Mouse (Mus musculus): ENCODE results near the gene Tarbp2. TPM values are rescaled to one million over a fixed set of nuclear protein-coding genes. Genes with fewer than 3 reads are reported as not detected.

Gene Tarbp2
- polyA plus RNA-seq (2015; fragmentation: Nextera tagmentation; extraction: Ambion mirVana), result 98.0 and 104 TPM in 2 replicates

DNA sequence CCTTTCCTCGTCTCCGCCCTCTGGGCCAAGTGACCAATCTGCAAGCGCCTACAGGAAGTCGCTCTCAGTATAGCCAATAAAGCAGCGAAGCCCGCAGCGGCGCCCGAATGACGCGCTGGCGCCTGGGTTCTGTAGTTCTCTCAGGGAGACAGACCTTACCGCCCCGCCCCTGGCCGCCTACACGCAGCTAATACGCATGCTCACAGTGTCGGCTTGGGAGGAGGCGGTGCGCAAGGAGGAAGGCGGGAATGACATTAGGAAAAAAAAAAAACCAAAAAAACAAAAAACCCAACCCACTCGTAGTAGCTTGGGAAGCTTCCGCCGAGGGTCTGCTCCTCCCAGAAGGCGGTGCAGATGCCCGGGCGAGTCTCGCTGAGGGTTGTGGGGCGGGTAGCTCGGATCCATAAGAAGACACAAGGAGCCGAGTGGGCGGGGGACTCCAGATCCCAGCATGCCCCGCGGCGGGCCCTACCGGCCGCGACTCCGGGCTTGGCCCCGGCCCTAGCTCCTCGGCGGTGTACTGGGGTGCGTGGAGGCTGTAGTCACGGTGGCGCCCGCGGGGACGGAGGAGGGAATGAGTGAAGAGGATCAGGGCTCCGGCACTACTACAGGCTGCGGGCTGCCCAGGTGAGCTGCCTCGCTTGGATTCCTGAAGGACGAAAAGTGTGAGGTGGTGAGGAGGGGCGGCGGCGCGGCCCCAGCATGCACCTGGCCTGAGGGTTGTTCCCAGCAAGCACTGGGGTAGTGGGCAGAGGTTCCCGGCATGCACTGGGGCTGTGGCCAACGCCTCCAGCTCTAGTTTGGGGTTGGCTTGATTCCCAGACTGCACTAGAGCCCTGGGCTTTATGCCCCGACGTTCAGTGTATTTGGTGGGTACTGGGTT is at the start of gene Tarbp2:
TSS of gene Tarbp2 (plus strand) at position 217 of the 883 bp plus-strand sequence.
- H3K9ac ChIP-seq, result peak within 1 kb of the TSS; percentile 92
- H3K27me3 ChIP-seq, result no peaks in the 10 kb centered on the region
- peak within 1 kb of the TSS; percentile 85 for H3K4me2 ChIP-seq
- ATAC-seq (ENCODE audit: low FRiP score, low read depth), result peak; percentile 93
- no peaks in the 10 kb centered on the region for H3K9me3 ChIP-seq
- peak within 1 kb of the TSS; percentile 75 for H3K4me3 ChIP-seq
- peak within 1 kb of the TSS; percentile 100 for H3K27ac ChIP-seq (replicated peaks)
- peaks cover 44% of the 10 kb centered on the region for H3K4me1 ChIP-seq (replicated peaks)
- WGBS, result under 1% methylated on average over 60 of the region's 60 CpGs
- H3K36me3 ChIP-seq, result peaks cover 13% of the 10 kb centered on the region

DNA sequence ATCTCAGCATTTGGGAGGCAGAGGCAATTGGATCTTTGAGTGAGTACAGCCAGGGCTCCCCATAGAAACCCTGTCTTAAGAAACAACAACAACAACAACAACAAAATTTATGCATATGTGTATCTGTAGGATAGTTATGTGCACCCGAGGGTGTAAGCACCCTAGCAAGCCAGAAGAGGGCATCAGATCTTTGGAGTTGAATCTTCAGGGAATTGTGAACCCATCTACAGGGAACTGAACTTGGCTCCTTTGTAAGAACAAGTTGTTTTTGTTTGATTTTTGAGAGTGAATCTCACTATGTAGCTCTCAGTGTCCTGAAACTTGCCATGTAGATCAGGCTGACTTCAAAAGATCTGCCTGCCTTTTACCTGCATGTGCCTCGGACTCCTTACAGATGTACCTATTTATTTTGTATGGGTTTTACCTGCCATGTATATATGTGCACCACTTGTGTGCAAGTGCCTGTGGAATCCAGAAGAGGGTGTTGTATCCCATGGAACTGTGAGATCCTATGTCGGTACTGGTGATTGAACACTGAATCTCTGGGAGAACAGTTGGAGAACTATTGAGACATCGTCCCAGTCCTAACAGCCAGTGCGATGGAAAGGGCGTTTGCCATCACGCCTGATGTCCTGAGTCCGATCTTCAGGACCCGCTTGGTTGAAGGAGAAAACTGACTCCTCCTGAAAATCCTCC is 49.2 kb upstream of the Tarbp2 start:
- 98% methylated on average over 9 of the region's 9 CpGs for WGBS
- no peak overlapping the region for H3K4me2 ChIP-seq

DNA sequence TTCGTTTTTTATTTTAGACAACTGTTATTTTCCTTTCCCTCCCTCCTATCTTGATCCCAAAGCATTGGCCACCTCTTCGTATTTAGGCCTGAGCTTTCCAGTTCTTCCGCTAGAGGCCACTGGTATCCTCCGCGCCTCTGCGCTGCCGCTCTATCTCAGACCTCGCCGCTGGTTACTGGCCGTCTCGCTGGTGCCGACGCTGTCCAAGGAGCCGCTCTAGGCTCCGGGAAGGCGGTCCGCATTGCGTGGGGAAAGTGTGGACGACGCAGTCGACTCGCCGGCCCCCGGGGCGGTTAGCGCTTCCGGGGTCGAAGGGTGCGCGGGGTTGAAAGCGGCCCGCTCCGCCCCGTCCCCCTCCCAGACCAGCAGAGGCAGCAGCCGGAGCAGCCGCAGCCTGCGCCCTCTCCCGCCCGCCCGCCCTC is 47.8 kb upstream of the Tarbp2 start, which contains the start of gene Pcbp2:
TSS of gene Pcbp2 (plus strand) at position 357 of the 422 bp plus-strand sequence.
- H3K4me1 ChIP-seq (replicated peaks), result peaks cover 23% of the 10 kb centered on the region
- H3K9ac ChIP-seq, result peak within 1 kb of the TSS; percentile 93
- H3K9me3 ChIP-seq, result no peaks in the 10 kb centered on the region
- H3K4me2 ChIP-seq, result peak within 1 kb of the TSS; percentile 70
- under 1% methylated on average over 30 of the region's 40 CpGs for WGBS
- peaks cover 13% of the 10 kb centered on the region for H3K36me3 ChIP-seq
- peak; percentile 99 for ATAC-seq (ENCODE audit: low FRiP score, low read depth)
- no peaks in the 10 kb centered on the region for H3K27me3 ChIP-seq
- H3K27ac ChIP-seq (replicated peaks), result peak within 1 kb of the TSS; percentile 97
- peak within 1 kb of the TSS; percentile 93 for H3K4me3 ChIP-seq

More for the DNA sequence above, 49.2 kb upstream of the Tarbp2 start:
- Histone ChIP-seq H3K4me3 (no peak overlapping the region), H3K27me3 (no peaks in the 10 kb centered on the region), H3K9me3 (no peaks in the 10 kb centered on the region), H3K27ac (replicated peaks) (no peak overlapping the region), H3K9ac (no peak overlapping the region), H3K4me1 (replicated peaks) (peaks cover 23% of the 10 kb centered on the region), H3K36me3 (no peaks in the 10 kb centered on the region)
- ATAC-seq (ENCODE audit: low FRiP score, low read depth), result no peak

DNA sequence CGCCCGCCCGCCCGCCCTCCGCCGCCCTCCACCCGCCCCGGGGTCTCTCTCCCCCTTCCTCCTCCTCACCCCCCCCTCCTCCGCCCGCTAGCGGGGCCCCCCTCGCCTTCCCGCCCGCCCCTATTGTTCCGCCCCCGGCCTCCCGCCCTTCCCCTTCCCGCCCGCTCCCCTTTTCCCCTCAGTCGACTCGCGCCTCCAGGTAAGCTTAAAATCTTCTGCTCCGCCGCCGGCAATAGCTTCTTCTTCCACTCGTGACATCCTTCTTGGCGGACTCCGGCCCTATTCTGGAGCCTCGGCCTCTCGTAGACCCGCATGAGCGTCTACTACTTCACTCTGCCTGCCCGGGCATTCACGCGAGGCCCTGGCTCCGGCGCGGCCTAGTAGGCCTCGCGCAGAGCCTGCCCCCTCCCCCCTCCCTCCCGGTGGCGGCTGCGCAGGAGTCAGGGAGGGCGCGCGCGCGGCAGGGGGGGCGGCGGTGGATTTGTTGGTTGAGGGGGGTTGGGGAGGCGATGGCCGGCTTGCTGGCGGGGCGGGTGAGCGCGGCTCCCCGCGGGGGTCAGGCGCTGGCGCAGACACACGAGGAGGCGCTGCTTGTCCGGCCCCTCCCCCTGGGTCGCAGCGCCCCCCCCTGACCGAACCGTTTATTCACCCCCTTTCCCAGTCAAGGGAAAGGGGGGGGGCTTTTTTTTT is 47.2 kb upstream of the Tarbp2 start:
- Histone ChIP-seq H3K9ac (peak overlapping the region; percentile 93), H3K9me3 (no peaks in the 10 kb centered on the region), H3K36me3 (peaks cover 19% of the 10 kb centered on the region), H3K4me1 (replicated peaks) (peaks cover 23% of the 10 kb centered on the region), H3K27me3 (no peaks in the 10 kb centered on the region), H3K4me2 (peak overlapping the region; percentile 70), H3K27ac (replicated peaks) (peak overlapping the region; percentile 97), H3K4me3 (peak overlapping the region; percentile 93)
- peak; percentile 68 for ATAC-seq (ENCODE audit: low FRiP score, low read depth)
- under 1% methylated on average over 45 of the region's 67 CpGs for WGBS

DNA sequence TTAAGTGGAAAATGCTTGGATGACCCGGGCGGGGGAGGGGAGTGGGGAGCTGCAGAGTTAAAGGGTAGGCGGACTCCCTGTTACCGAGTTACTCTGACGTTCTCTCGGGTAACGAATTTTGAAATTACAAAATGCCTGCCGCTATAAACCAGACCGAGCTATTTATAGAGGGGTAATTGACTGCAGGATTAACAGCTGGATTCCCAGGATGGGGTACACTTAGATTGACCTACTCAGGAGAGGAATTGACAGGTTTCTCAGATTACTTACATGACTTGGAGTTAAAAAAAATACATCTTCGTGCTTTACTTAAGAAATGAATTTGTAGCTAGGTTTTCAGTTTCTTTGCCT is 46.7 kb upstream of the Tarbp2 start:
- H3K27ac ChIP-seq (replicated peaks), result peak overlapping the region; percentile 97
- no peaks in the 10 kb centered on the region for H3K9me3 ChIP-seq
- H3K4me2 ChIP-seq, result peak overlapping the region; percentile 70
- H3K27me3 ChIP-seq, result no peaks in the 10 kb centered on the region
- WGBS, result under 1% methylated on average over 10 of the region's 10 CpGs
- peak overlapping the region; percentile 93 for H3K9ac ChIP-seq
- H3K4me1 ChIP-seq (replicated peaks), result peaks cover 23% of the 10 kb centered on the region
- H3K36me3 ChIP-seq, result peaks cover 24% of the 10 kb centered on the region
- H3K4me3 ChIP-seq, result peak overlapping the region; percentile 93
- ATAC-seq (ENCODE audit: low FRiP score, low read depth), result no peak

DNA sequence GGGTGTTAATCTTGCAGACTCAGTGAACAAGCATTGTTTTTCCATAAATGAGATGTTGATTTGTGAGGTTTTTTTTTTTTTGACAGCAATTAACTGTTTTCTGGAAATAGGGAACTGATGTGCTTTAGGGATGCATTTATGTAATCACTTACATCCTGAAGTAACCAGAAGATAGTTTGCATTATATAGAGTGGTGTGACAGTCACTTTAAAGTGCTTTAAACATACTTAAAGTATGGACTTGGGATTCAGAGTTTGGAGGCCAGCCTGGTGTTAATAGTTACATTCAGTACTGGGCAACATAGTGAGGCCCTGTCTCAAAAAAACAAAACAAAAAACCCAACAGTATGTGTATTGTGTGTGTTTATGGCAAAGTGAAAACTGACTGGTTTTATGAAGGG is 46.3 kb upstream of the Tarbp2 start:
- H3K4me3 ChIP-seq, result peak overlapping the region; percentile 93
- no peaks in the 10 kb centered on the region for H3K9me3 ChIP-seq
- ATAC-seq (ENCODE audit: low FRiP score, low read depth), result no peak
- H3K27me3 ChIP-seq, result no peaks in the 10 kb centered on the region
- peak overlapping the region; percentile 93 for H3K9ac ChIP-seq
- H3K27ac ChIP-seq (replicated peaks), result no peak overlapping the region
- H3K36me3 ChIP-seq, result peaks cover 29% of the 10 kb centered on the region
- peaks cover 23% of the 10 kb centered on the region for H3K4me1 ChIP-seq (replicated peaks)
- H3K4me2 ChIP-seq, result peak overlapping the region; percentile 70

DNA sequence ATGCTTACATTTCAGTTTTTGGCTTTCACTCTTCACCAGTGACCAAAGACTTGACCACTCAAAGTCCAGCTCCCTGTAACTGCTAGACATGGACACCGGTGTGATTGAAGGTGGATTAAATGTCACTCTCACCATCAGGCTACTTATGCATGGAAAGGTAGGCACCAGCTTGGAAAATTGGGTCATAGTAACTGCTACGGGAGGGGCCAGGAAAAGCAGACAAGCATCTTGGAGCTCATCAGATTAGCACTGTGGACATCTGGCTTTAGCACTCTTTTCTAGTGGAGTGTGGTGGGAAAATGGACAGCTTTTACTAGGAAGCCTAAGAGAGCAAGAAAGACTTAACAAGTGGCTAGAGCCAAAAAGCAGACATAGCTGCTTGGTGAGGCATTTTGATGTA is 44.7 kb upstream of the Tarbp2 start:
- H3K27ac ChIP-seq (replicated peaks), result no peak overlapping the region
- peaks cover 41% of the 10 kb centered on the region for H3K36me3 ChIP-seq
- no peak for ATAC-seq (ENCODE audit: low FRiP score, low read depth)
- 82% methylated on average over 2 of the region's 2 CpGs for WGBS
- H3K27me3 ChIP-seq, result no peaks in the 10 kb centered on the region
- peak overlapping the region; percentile 7; the same call in 1 of the 2 replicates for H3K4me2 ChIP-seq
- no peak overlapping the region for H3K9ac ChIP-seq
- H3K4me1 ChIP-seq (replicated peaks), result peaks cover 23% of the 10 kb centered on the region
- no peak overlapping the region for H3K4me3 ChIP-seq
- H3K9me3 ChIP-seq, result no peaks in the 10 kb centered on the region

DNA sequence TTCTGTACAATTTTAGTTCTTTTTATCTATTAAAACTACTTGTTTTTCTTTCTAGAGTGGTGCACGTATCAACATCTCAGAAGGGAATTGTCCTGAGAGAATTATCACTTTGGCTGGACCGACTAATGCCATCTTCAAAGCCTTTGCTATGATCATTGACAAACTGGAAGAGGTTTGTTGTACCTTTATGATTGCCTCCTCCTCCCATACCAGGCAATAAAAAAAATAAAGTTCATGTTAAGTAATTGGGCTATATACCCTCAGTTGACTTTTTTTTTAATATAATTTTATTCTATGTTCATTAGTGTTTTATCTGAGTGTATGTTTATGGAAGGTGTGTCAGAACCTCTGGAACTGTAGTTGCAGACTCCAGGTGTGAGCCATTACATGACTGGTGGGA is 43.5 kb upstream of the Tarbp2 start:
- Histone ChIP-seq H3K36me3 (peaks cover 52% of the 10 kb centered on the region), H3K27ac (replicated peaks) (no peak overlapping the region), H3K9me3 (no peaks in the 10 kb centered on the region), H3K4me3 (no peak overlapping the region), H3K4me2 (no peak overlapping the region), H3K27me3 (no peaks in the 10 kb centered on the region), H3K4me1 (replicated peaks) (peaks cover 23% of the 10 kb centered on the region), H3K9ac (no peak overlapping the region)
- ATAC-seq (ENCODE audit: low FRiP score, low read depth), result no peak
- 89% methylated on average over 2 of the region's 2 CpGs for WGBS

DNA sequence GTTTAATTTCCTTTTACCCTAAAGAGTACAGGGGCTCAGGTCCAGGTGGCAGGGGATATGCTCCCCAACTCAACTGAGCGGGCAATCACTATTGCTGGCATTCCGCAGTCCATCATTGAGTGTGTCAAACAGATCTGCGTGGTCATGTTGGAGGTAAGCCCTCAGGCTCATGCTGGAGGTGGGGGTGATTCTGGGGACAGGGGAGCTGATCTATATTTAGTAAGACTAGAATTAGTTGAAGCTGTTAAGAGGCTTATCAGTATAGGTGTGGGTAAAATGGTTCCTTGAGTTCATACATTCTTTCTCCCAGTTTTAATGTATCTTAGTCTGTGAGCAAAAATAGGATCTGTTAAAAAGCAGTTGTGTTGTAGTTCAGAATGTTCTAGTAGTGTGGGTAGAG is 34.9 kb upstream of the Tarbp2 start:
- H3K27me3 ChIP-seq, result no peaks in the 10 kb centered on the region
- H3K4me3 ChIP-seq, result no peak overlapping the region
- no peak overlapping the region for H3K27ac ChIP-seq (replicated peaks)
- H3K9me3 ChIP-seq, result no peaks in the 10 kb centered on the region
- 91% methylated on average over 3 of the region's 3 CpGs for WGBS
- ATAC-seq (ENCODE audit: low FRiP score, low read depth), result no peak
- H3K4me2 ChIP-seq, result no peak overlapping the region
- peaks cover 82% of the 10 kb centered on the region for H3K36me3 ChIP-seq
- no peaks in the 10 kb centered on the region for H3K4me1 ChIP-seq (replicated peaks)
- no peak overlapping the region for H3K9ac ChIP-seq

DNA sequence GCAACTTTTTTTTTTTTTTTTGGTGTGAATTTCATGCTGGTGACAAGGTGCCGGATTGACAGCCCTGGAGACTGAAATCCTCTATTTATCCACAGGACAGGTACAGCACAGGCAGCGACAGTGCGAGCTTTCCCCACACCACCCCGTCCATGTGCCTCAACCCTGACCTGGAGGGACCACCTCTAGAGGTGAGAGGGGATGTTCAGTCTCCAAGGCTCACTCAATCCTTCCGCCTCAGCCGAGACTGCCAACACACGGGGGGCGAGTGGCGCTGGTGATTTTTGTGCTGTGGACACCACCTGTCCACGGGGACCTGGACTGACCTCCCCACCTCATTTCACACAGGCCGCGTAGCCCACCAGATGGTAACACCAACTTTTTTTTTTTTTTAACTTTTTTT is 32.1 kb upstream of the Tarbp2 start:
- Histone ChIP-seq H3K36me3 (peaks cover 86% of the 10 kb centered on the region), H3K4me1 (replicated peaks) (no peaks in the 10 kb centered on the region), H3K27ac (replicated peaks) (no peak overlapping the region), H3K9me3 (no peaks in the 10 kb centered on the region), H3K4me2 (no peak overlapping the region), H3K9ac (no peak overlapping the region), H3K27me3 (no peaks in the 10 kb centered on the region), H3K4me3 (no peak overlapping the region)
- WGBS, result 91% methylated on average over 12 of the region's 12 CpGs
- no peak for ATAC-seq (ENCODE audit: low FRiP score, low read depth)

DNA sequence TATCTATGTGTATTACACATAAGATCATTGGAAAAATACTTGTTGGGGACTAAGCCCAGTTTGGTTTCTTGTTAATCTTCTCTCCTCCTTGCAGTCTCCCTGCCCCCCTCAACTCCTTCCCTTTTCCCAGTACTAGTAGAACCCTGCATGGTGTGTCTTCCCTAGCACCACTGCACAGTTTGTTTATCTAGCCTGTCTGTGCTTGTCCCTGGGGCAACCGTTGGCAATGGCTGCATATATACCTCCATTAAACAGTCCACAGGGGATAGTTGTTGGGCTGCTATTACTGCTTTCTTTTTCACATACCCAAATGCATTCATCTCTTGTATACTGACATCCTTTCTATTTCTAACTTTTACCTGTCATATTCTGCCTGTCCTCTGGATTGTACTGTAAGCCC is 30.3 kb upstream of the Tarbp2 start:
- H3K27ac ChIP-seq (replicated peaks), result no peak overlapping the region
- ATAC-seq (ENCODE audit: low FRiP score, low read depth), result no peak
- H3K27me3 ChIP-seq, result no peaks in the 10 kb centered on the region
- no peak overlapping the region for H3K9ac ChIP-seq
- no peak overlapping the region for H3K4me3 ChIP-seq
- WGBS, result 76% methylated on average over 1 of the region's 1 CpGs
- H3K4me2 ChIP-seq, result no peak overlapping the region
- H3K36me3 ChIP-seq, result peaks cover 82% of the 10 kb centered on the region
- no peaks in the 10 kb centered on the region for H3K4me1 ChIP-seq (replicated peaks)
- no peaks in the 10 kb centered on the region for H3K9me3 ChIP-seq

DNA sequence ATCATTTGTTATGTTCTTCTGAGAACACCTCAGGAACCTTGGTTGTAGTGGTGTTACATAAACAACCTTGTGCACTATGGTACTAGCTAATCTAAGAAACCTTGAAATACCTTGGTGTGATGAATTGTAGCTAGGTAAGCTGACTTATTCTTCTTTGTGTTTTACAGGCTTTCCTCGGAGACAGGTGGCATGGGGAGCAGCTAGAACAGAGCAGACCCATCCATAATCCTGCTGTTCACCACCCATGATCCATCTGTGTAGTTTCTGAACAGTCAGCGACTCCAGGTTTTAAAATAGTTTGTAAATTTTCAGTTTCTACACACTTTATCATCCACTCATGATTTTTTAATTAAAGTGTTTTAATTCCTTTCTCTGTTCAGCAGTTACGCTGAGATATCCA is 19.7 kb upstream of the Tarbp2 start:
- Histone ChIP-seq H3K9ac (no peak overlapping the region), H3K27ac (replicated peaks) (no peak overlapping the region), H3K36me3 (peaks cover 84% of the 10 kb centered on the region), H3K4me2 (no peak overlapping the region), H3K4me1 (replicated peaks) (no peaks in the 10 kb centered on the region), H3K9me3 (no peaks in the 10 kb centered on the region), H3K27me3 (no peaks in the 10 kb centered on the region), H3K4me3 (no peak overlapping the region)
- no peak for ATAC-seq (ENCODE audit: low FRiP score, low read depth)
- 87% methylated on average over 3 of the region's 3 CpGs for WGBS

Data from hindbrain, embryonic 15.5 days (tissue).